Comparison of ENCODE assay signal across 8 mouse cellular contexts in the genomic region with DNA sequence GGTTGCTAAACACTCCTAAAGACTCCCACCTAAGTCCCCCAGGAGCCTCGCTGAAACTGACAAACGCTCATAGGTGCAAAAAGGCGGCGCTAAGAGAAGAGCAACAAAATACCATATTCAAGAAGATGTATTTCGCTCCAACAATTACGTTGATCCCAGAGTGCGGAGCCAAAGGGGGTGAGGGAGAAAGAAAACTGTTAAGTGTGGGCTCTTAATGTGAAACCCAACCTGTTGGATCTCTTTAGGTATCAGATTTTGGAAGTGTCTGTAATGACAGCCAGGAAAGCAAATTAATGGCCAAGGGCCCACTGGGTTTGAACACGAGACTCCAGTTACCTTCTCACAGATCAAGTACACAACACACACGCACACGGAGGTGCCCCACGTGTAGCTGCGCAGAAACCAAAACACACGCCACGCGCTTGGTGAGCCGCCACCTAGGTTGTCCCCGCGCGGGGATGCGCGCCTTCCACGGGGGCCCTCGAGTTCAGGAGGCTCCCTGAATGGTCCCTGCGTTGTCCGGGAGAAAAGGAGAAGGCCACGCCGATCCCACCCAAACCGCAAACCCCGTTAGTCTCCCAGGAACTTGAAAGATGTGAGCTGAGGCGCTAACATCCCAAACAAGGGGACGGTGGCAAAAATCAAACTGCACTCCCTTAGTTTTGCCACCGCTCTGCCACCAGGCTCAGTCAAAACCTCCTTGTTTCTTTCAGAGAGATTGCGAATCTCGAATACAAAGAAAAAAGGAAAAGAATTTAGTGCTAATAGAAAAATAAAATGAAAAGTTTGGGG. TPM values are rescaled to one million over a fixed set of nuclear protein-coding genes. Genes with fewer than 3 reads are reported as not detected.
DNase-seq lines count a peak whose midpoint lies in the region; ATAC-seq and TF ChIP-seq lines count a peak whose summit lies in the region.

No protein-coding gene starts in this region.

- peak overlapping the region; percentile 85 for H3K4me2 ChIP-seq in limb, embryonic 15.5 days
- peak overlapping the region; percentile 86 for H3K4me2 ChIP-seq in stomach, embryonic 15.5 days

- H3K27ac ChIP-seq in gastrocnemius, adult 2 months = peak overlapping the region; percentile 96
- H3K27ac ChIP-seq in limb, embryonic 15.5 days = 0 out of 2 replicates have a peak overlapping the region, but pooled peaks have one; percentile 83
- H3K27ac ChIP-seq in stomach, embryonic 15.5 days = no peak overlapping the region

- TF ChIP-seq CTCF in gastrocnemius, adult 2 months (IDR thresholded peaks at IDR 0.05) = no peak

- H3K9ac ChIP-seq in limb, embryonic 15.5 days = peak overlapping the region; percentile 44; the same call in 1 of the 2 replicates
- no peak overlapping the region for H3K9ac ChIP-seq in stomach, embryonic 15.5 days

- peak; percentile 12 to 20 for DNase-seq in layer of hippocampus, postnatal 10 days (ENCODE audit: low spot score in 2 of 2)
- DNase-seq in layer of hippocampus, adult 8-10 months (ENCODE audit: low spot score in 2 of 2) = no peak
- DNase-seq in embryo, embryonic 10 days (ENCODE audit: low spot score) = peak; percentile 35
- DNase-seq in gastrocnemius, adult 2 months = peak; percentile 73
- DNase-seq in adipocyte (ENCODE audit: low spot score) = no peak

- no peak for ATAC-seq in limb, embryonic 15.5 days (ENCODE audit: insufficient number of reproducible peaks, low FRiP score, low TSS enrichment, low read depth)
- no peak for ATAC-seq in stomach, embryonic 15.5 days (ENCODE audit: insufficient read depth, low FRiP score, low read depth)
- no peak for ATAC-seq in inflammation-experienced regulatory T-cells, adult 6 months

- intact Hi-C loops in gastrocnemius, adult 2 months (cut with DNase I) = loop anchor here (5.0 kb wide), 2 partner anchors 111 to 194 kb away; no protein-coding TSS in a partner anchor

- 2% methylated on average over 34 of the region's 34 CpGs for WGBS in limb, embryonic 15.5 days
- WGBS in stomach, embryonic 15.5 days = 5% methylated on average over 34 of the region's 34 CpGs

- H3K36me3 ChIP-seq in limb, embryonic 15.5 days = no peaks in the 10 kb centered on the region
- no peaks in the 10 kb centered on the region for H3K36me3 ChIP-seq in stomach, embryonic 15.5 days

- H3K4me1 ChIP-seq in limb, embryonic 15.5 days = peaks cover 17% of the 10 kb centered on the region
- H3K4me1 ChIP-seq in stomach, embryonic 15.5 days = peaks cover 19% of the 10 kb centered on the region

- peak overlapping the region; percentile 86 for H3K4me3 ChIP-seq in gastrocnemius, adult 2 months
- peak overlapping the region; percentile 60 for H3K4me3 ChIP-seq in limb, embryonic 15.5 days
- peak overlapping the region; percentile 59 for H3K4me3 ChIP-seq in stomach, embryonic 15.5 days (replicated peaks)

- H3K9me3 ChIP-seq in limb, embryonic 15.5 days = no peaks in the 10 kb centered on the region
- no peaks in the 10 kb centered on the region for H3K9me3 ChIP-seq in stomach, embryonic 15.5 days

- H3K27me3 ChIP-seq in limb, embryonic 15.5 days = 0 out of 2 replicates have a peak, but pooled peaks cover 6% of the 10 kb centered on the region
- peaks cover 26% of the 10 kb centered on the region for H3K27me3 ChIP-seq in stomach, embryonic 15.5 days (replicated peaks)

RNA-seq across cellular contexts. Expression of gene Eya4, which starts 2.3 kb away (rescaled TPM):
- 1 to 10 TPM; 4.9 to 5.1 TPM for total RNA-seq in layer of hippocampus, postnatal 10 days (2021)
- total RNA-seq in layer of hippocampus, adult 8-10 months (2022) = 1 to 10 TPM; 4.5 to 7.2 (median 6.0) TPM
- 10 to 100 TPM; 25.1 to 60.0 TPM for total RNA-seq in gastrocnemius, adult 2 months (2021)
- 4.8 and 5.5 TPM in 2 replicates for polyA plus RNA-seq in limb, embryonic 15.5 days (2015; fragmentation: Nextera tagmentation; extraction: Ambion mirVana)
- 0.92 and 1.4 TPM in 2 replicates for polyA plus RNA-seq in stomach, embryonic 15.5 days (2015; fragmentation: Nextera tagmentation; extraction: Ambion mirVana)
- polyA plus RNA-seq in inflammation-experienced regulatory T-cells, adult 6 months (2017; shearing (Covaris generic)) = not detected

Comparison
In these comparisons a context has a peak if more than half of its experiments do, and no peak if none do; other contexts are left out.
1. DNase-seq: peak in layer of hippocampus, postnatal 10 days (2 of 2), embryo, embryonic 10 days (single experiment) and gastrocnemius, adult 2 months (single experiment); none in layer of hippocampus, adult 8-10 months (0 of 2) and adipocyte (single experiment).
2. Peak in every context shown above with its lines, with median percentiles within 50 percentile points of each other: H3K4me3 ChIP-seq.